Mouse (Mus musculus) C2C12 (cell line): ENCODE results near the gene Nsun2. TPM values are rescaled to one million over a fixed set of nuclear protein-coding genes. Genes with fewer than 3 reads are reported as not detected.
"Not testable (repeated sequence)": the region's sequence is repeated elsewhere in the genome, so short reads cannot be mapped to it uniquely, and the experiment has no call there.

Source experiments
- H3K27me3 ChIP-seq: one replicate; pipeline ENCODE4 v1.6.1; 2011; ENCODE audit not compliant: control insufficient read depth, insufficient read depth, insufficient read length
- H3K36me3 ChIP-seq: one replicate; pipeline ENCODE4 v1.6.1; 2011; ENCODE audit not compliant: control insufficient read depth, insufficient read depth
- H3K4me3 ChIP-seq: one replicate; pipeline ENCODE4 v1.5.1; 2011; ENCODE audit warnings: mild to moderate bottlenecking, control low read depth; ENCODE audit not compliant: poor library complexity, insufficient read depth, severe bottlenecking
- H3K79me2 ChIP-seq: one replicate; pipeline ENCODE4 v1.6.1; 2011; ENCODE audit not compliant: control insufficient read depth, insufficient read depth
- H3K79me3 ChIP-seq: one replicate; pipeline ENCODE4 v1.6.1; 2011; ENCODE audit warnings: low read depth, control low read depth
- H3ac ChIP-seq: one replicate; pipeline ENCODE3; 2011; ENCODE audit warnings: low read depth; ENCODE audit not compliant: control insufficient read depth, insufficient read length
- CEBPB ChIP-seq: IDR thresholded peaks from one replicate; pipeline ENCODE4 v1.6.1; 2011; ENCODE audit warnings: low read depth, mild to moderate bottlenecking, control low read depth, moderate library complexity
- CTCF ChIP-seq: IDR thresholded peaks from one replicate; pipeline ENCODE4 v1.5.1; 2011; ENCODE audit not compliant: control insufficient read depth, insufficient read depth, insufficient read length
- FOSL1 ChIP-seq: IDR thresholded peaks from one replicate; pipeline ENCODE4 v1.8.0; 2011; ENCODE audit warnings: mild to moderate bottlenecking, low read length; ENCODE audit not compliant: poor library complexity, insufficient read depth, severe bottlenecking
- MAX ChIP-seq: IDR thresholded peaks from one replicate; pipeline ENCODE4 v1.6.1; 2011; ENCODE audit warnings: mild to moderate bottlenecking, control low read depth
- MYOD1 ChIP-seq: IDR thresholded peaks from one replicate; pipeline ENCODE4 v1.6.1; 2011; ENCODE audit warnings: low read depth; ENCODE audit not compliant: control insufficient read depth, insufficient read length
- MYOG ChIP-seq: IDR thresholded peaks from one replicate; pipeline ENCODE4 v1.6.1; 2011; ENCODE audit not compliant: control insufficient read depth, insufficient read length; ENCODE audit errors: extremely low read depth
- USF1 ChIP-seq: IDR thresholded peaks from one replicate; pipeline ENCODE4 v1.6.1; 2011; ENCODE audit warnings: low read depth, mild to moderate bottlenecking, control low read depth, moderate library complexity
- polyA plus RNA-seq: library from polyadenylated mRNA; unstranded; fragments of >200 nt; fragmentation: generic; extraction: Trizol; gene quantifications from one replicate; pipeline ENCODE4 v1.2.1, GENCODE M21; 2012; ENCODE audit warnings: missing spikeins

The Nsun2 gene
- polyA plus RNA-seq, 1 experiment, result 93.7 TPM

DNA sequence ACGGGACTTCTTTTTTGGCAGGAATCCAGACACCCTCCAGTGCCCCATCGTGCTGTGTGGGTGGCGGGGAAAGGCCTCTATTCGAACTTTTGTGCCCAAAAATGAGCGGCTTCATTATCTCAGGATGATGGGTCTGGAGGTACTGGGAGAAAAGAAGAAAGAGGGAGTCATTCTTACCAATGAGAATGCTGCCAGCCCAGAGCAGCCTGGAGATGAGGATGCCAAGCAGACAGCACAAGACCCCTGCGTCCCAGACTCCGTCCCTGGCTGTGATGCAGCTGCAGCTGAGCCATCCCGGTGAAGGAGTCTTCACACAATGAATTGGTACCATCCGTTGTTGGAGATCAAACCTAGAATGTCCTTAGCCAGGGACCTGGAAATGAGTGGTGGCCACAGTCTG, 100.0 kb downstream of the Nsun2 start:
- no peak overlapping the region for H3K4me3 ChIP-seq
- H3ac ChIP-seq, result no peak overlapping the region
- H3K79me3 ChIP-seq, result peaks cover 2% of the 10 kb centered on the region
- H3K27me3 ChIP-seq, result no peaks in the 10 kb centered on the region
- H3K79me2 ChIP-seq, result no peaks in the 10 kb centered on the region
- peaks cover 92% of the 10 kb centered on the region for H3K36me3 ChIP-seq
- TF ChIP-seq MYOD1, result no peak
- no peak for TF ChIP-seq CTCF
- no peak for TF ChIP-seq CEBPB

DNA sequence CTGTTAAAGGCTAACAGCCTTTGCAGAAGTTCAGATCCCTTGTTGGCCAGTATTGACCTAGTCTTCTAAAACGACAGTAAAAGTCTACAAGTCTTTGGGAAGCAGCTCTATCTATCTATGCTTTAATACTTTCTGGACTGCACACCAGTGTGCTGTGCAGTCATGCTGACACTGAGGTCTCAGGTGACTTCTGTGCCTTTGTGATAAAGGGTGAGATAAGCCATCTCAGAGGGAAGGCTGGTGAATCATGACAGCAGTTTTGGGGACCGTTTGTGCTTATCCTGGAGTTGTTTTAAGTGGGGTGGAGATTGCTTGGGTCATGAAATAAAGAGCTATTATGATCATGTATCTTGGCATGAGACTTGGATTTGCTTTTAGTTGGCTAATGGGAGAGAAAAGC, 100.4 kb downstream of the Nsun2 start:
- H3K79me3 ChIP-seq, result peaks cover 2% of the 10 kb centered on the region
- H3K79me2 ChIP-seq, result no peaks in the 10 kb centered on the region
- no peaks in the 10 kb centered on the region for H3K27me3 ChIP-seq
- no peak for TF ChIP-seq FOSL1
- H3K36me3 ChIP-seq, result peaks cover 92% of the 10 kb centered on the region
- H3K4me3 ChIP-seq, result no peak overlapping the region
- no peak overlapping the region for H3ac ChIP-seq

DNA sequence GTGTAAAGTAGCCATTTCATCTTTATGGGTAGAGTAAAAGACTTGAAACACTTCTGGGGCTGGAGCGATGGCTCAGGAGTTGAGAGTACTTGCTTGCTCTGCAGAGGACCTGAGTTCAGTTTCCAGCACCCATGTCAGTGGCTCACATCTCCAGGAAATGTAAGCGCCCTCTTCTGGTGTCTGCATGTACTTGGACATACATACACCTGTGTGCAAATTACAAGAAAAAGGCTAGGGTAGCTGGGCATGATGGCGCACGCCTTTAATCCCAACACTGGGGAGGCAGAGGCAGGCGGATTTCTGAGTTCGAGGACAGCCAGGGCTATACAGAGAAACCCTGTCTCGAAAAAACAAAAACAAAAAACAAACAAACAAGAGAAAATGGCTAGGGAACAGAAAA, 102.3 kb downstream of the Nsun2 start:
- H3K79me2 ChIP-seq, H3K79me3 ChIP-seq, H3K4me3 ChIP-seq, H3K27me3 ChIP-seq, H3ac ChIP-seq: not testable (repeated sequence)
- H3K36me3 ChIP-seq, result peaks cover 90% of the 10 kb centered on the region

DNA sequence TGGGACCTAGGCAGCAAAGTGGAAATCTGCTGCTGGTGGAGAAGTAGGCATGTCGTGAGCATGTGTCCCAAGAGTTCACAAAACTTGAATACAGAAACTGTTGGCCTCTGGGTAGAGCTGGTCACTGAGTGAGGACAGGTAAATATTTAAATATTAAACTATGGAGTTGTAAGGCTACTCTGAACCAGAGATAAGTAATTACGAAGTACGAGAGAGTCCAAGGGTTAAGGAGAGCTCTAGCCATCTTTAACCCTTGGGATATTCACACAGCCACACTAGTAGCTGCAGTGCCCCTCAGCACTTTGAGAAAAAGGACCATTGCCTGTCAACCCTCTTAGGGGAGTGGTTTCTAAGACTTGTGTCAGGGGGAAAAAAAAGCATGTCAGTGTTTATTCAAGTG, 102.8 kb downstream of the Nsun2 start:
- Histone ChIP-seq H3K27me3 (no peaks in the 10 kb centered on the region), H3K79me3 (peaks cover 2% of the 10 kb centered on the region), H3K79me2 (no peaks in the 10 kb centered on the region), H3K4me3 (no peak overlapping the region), H3K36me3 (peaks cover 84% of the 10 kb centered on the region), H3ac (no peak overlapping the region)
- TF ChIP-seq MYOD1 (no peak), USF1 (no peak), MAX (no peak), MYOG (no peak), CTCF (no peak), FOSL1 (no peak), CEBPB (no peak)

DNA sequence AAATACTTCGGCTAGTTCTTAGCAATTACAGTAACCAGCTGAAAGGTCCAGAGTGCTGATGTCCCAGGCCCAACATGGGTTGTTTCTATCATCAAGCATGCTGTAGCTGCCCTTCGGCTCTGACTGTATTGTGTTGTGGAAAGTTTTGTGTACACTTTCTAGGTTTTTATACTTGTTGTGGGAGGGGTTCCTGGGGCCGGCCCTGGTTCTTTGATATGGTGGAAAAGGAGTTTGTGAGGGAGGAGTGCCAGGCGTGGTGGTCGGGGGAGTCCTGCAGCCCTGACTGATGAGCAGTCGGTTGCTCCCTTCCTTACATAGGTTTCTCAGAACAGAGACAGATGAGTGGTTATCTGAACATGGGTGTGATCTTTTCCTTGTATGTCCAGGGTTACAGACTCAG, 103.3 kb downstream of the Nsun2 start:
- Histone ChIP-seq H3K36me3 (peaks cover 80% of the 10 kb centered on the region), H3K4me3 (no peak overlapping the region), H3K79me2 (no peaks in the 10 kb centered on the region), H3K27me3 (no peaks in the 10 kb centered on the region), H3K79me3 (peaks cover 2% of the 10 kb centered on the region), H3ac (no peak overlapping the region)
- TF ChIP-seq CEBPB, result no peak
- TF ChIP-seq FOSL1, result no peak
- no peak for TF ChIP-seq USF1
- no peak for TF ChIP-seq MYOG
- no peak for TF ChIP-seq MYOD1
- TF ChIP-seq CTCF, result no peak
- no peak for TF ChIP-seq MAX

GRCm38 (mm10) chr13:69637657-69638056, 104.1 kb downstream of the Nsun2 start:
- Histone ChIP-seq H3K79me3 (peaks cover 2% of the 10 kb centered on the region), H3K36me3 (peaks cover 72% of the 10 kb centered on the region), H3K79me2 (no peaks in the 10 kb centered on the region), H3ac (no peak overlapping the region), H3K27me3 (no peaks in the 10 kb centered on the region), H3K4me3 (no peak overlapping the region)
- TF ChIP-seq CTCF, result no peak
- no peak for TF ChIP-seq MAX
- TF ChIP-seq USF1, result no peak
- TF ChIP-seq FOSL1, result no peak
- no peak for TF ChIP-seq CEBPB
- TF ChIP-seq MYOG, result no peak
- no peak for TF ChIP-seq MYOD1
